Mouse (Mus musculus) liver, adult 2 months (tissue): ENCODE measurements at regions not wholly inside any gene's neighbourhood (a gene's known extent, or its start where the extent isn't known, plus 50 kb on each side); places are given as distances from the start of the nearest gene placed in this dataset.
A peak's percentile ranks its signal among the peaks of the same experiment; 100 is the strongest.

Experiments used
- DNase-seq: peaks from one replicate; pipeline ENCODE4 v3.0.0-alpha.2; 2011; ENCODE audit warnings: low read depth, low spot score; ENCODE audit errors: extremely low read depth
- H3K27ac ChIP-seq: fragments of 200-500 bp; replicated peaks from 2 replicates; pipeline ENCODE4 v1.5.1; 2012; ENCODE audit warnings: low read depth, mild to moderate bottlenecking, control low read depth, inconsistent platforms, low read length; ENCODE audit not compliant: insufficient read depth
- H3K27me3 ChIP-seq: fragments of 200-500 bp; 2 replicates; pipeline ENCODE4 v1.6.1; 2012; ENCODE audit warnings: mild to moderate bottlenecking, moderate library complexity, low read length, inconsistent platforms; ENCODE audit not compliant: control insufficient read depth, insufficient read depth
- H3K36me3 ChIP-seq: fragments of 200-500 bp; 2 replicates; pipeline ENCODE4 v1.6.1; 2012; ENCODE audit warnings: low read length, inconsistent platforms; ENCODE audit not compliant: control insufficient read depth, insufficient read depth
- H3K4me1 ChIP-seq: fragments of 200-500 bp; 2 replicates; pipeline ENCODE4 v1.6.1; 2011; ENCODE audit warnings: low read length; ENCODE audit not compliant: control insufficient read depth, insufficient read depth
- H3K4me3 ChIP-seq: fragments of 200-500 bp; 2 replicates; pipeline ENCODE4 v1.5.1; 2011; ENCODE audit warnings: low read depth, mild to moderate bottlenecking, control low read depth, low read length, moderate library complexity; ENCODE audit not compliant: insufficient read depth
- H3K79me2 ChIP-seq: fragments of 200-500 bp; 2 replicates; pipeline ENCODE4 v1.6.1; 2012; ENCODE audit warnings: inconsistent platforms, mild to moderate bottlenecking, low read length, moderate library complexity; ENCODE audit not compliant: control insufficient read depth, insufficient read depth
- H3K9ac ChIP-seq: fragments of 200-500 bp; 2 replicates; pipeline ENCODE4 v1.6.1; 2012; ENCODE audit warnings: low read depth, mild to moderate bottlenecking, control low read depth, inconsistent platforms, low read length
- CTCF ChIP-seq: fragments of 200-500 bp; IDR thresholded peaks from 2 replicates; pipeline ENCODE4 v1.5.1; 2011; ENCODE audit warnings: low read depth, low read length, control low read depth
- POLR2A ChIP-seq: fragments of 200-500 bp; IDR thresholded peaks from 2 replicates; pipeline ENCODE4 v1.6.1; 2011; ENCODE audit warnings: low read length, control low read depth; ENCODE audit not compliant: insufficient read depth; ENCODE audit errors: extremely low read depth
- WGBS: fragments of 180-500 bp; shearing (Covaris S2); methylation state at CpG from one replicate; pipeline ENCODE4 v1.1.7; 2018; 5-methylcytosine and 5-hydroxymethylcytosine counted together

- no peak overlapping the region for H3K4me3 ChIP-seq
- H3K79me2 ChIP-seq: no peaks in the 10 kb centered on the region
- DNase-seq: no peak
- H3K4me1 ChIP-seq: no peaks in the 10 kb centered on the region
- no peak for TF ChIP-seq POLR2A
- no peak for TF ChIP-seq CTCF
- H3K36me3 ChIP-seq: no peaks in the 10 kb centered on the region
- H3K27ac ChIP-seq: no peak overlapping the region
- WGBS: 52% methylated on average over 4 of the region's 4 CpGs
- no peaks in the 10 kb centered on the region for H3K27me3 ChIP-seq
- no peak overlapping the region for H3K9ac ChIP-seq
Measured at GRCm38 (mm10) chr10:126646587-126646986, 254.6 kb downstream of the Atp23 start.

GRCm38 (mm10) chr10:126641792-126642289 is 259.3 kb downstream of the Atp23 start:
- no peak overlapping the region for H3K27ac ChIP-seq
- no peak overlapping the region for H3K9ac ChIP-seq
- no peaks in the 10 kb centered on the region for H3K27me3 ChIP-seq
- H3K36me3 ChIP-seq: no peaks in the 10 kb centered on the region
- no peaks in the 10 kb centered on the region for H3K79me2 ChIP-seq
- DNase-seq: no peak
- H3K4me3 ChIP-seq: no peak overlapping the region
- WGBS: 30% methylated on average over 9 of the region's 9 CpGs
- no peaks in the 10 kb centered on the region for H3K4me1 ChIP-seq
- no peak for TF ChIP-seq CTCF
- no peak for TF ChIP-seq POLR2A

GRCm38 (mm10) chr10:126634731-126635130 is 266.4 kb downstream of the Atp23 start:
- Histone ChIP-seq H3K36me3 (no peaks in the 10 kb centered on the region), H3K79me2 (no peaks in the 10 kb centered on the region), H3K4me3 (no peak overlapping the region), H3K27ac (no peak overlapping the region), H3K27me3 (no peaks in the 10 kb centered on the region), H3K9ac (no peak overlapping the region), H3K4me1 (no peaks in the 10 kb centered on the region)
- 48% methylated on average over 13 of the region's 13 CpGs for WGBS
- TF ChIP-seq POLR2A (no peak), CTCF (no peak)
- no peak for DNase-seq

GRCm38 (mm10) chr10:126628057-126628456 is 273.1 kb downstream of the Atp23 start:
- no peak overlapping the region for H3K27ac ChIP-seq
- TF ChIP-seq POLR2A (no peak), CTCF (no peak)
- no peak overlapping the region for H3K9ac ChIP-seq
- H3K27me3 ChIP-seq: no peaks in the 10 kb centered on the region
- H3K79me2 ChIP-seq: no peaks in the 10 kb centered on the region
- H3K4me3 ChIP-seq: no peak overlapping the region
- H3K36me3 ChIP-seq: no peaks in the 10 kb centered on the region
- no peaks in the 10 kb centered on the region for H3K4me1 ChIP-seq
- WGBS: 63% methylated on average over 4 of the region's 4 CpGs
- DNase-seq: no peak

- Histone ChIP-seq H3K4me3 (no peak overlapping the region), H3K27me3 (no peaks in the 10 kb centered on the region), H3K27ac (no peak overlapping the region), H3K4me1 (no peaks in the 10 kb centered on the region), H3K36me3 (no peaks in the 10 kb centered on the region), H3K9ac (no peak overlapping the region), H3K79me2 (no peaks in the 10 kb centered on the region)
- WGBS: 61% methylated on average over 7 of the region's 7 CpGs
- TF ChIP-seq POLR2A (no peak), CTCF (no peak)
- peak; percentile 2 for DNase-seq
Measured at GRCm38 (mm10) chr10:126625466-126625865, 275.7 kb downstream of the Atp23 start.

GRCm38 (mm10) chr10:126620802-126621201 is 280.4 kb downstream of the Atp23 start:
- TF ChIP-seq CTCF: no peak
- TF ChIP-seq POLR2A: no peak
- H3K79me2 ChIP-seq: no peaks in the 10 kb centered on the region
- DNase-seq: no peak
- H3K36me3 ChIP-seq: no peaks in the 10 kb centered on the region
- 80% methylated on average over 6 of the region's 6 CpGs for WGBS
- no peaks in the 10 kb centered on the region for H3K4me1 ChIP-seq
- H3K27me3 ChIP-seq: no peaks in the 10 kb centered on the region
- H3K9ac ChIP-seq: no peak overlapping the region
- no peak overlapping the region for H3K27ac ChIP-seq
- H3K4me3 ChIP-seq: no peak overlapping the region
